Mouse (Mus musculus): ENCODE measurements around the gene Aldh1l1.

- TF ChIP-seq POLR2A (IDR thresholded peaks at IDR 0.05; ENCODE audit: low read depth, low read length) (no peak), CTCF (IDR thresholded peaks at IDR 0.05; ENCODE audit: extremely low read depth, insufficient read length, insufficient replicate concordance, low read depth, low read length) (no peak)
Observed at GRCm38 (mm10) chr6:90475176-90475853, 10.9 kb upstream of the Aldh1l1 start.
